ENCODE assay signal across 10 mouse cellular contexts in genomic region chr3:75395121-75395895, GRCm38 (mm10).
DNase-seq lines count a peak whose midpoint lies in the region; ATAC-seq and TF ChIP-seq lines count a peak whose summit lies in the region.
"Had no signal": no experiment of that assay in that cellular context is flagged by ENCODE, and none has a peak within 500 bp of the region (broad histone marks: within the 10 kb centered on the region; RNA-seq: fewer than 3 reads in every experiment).

No protein-coding gene starts in this region.

- in situ Hi-C loops in Patski (cut with MboI; ENCODE audit: low pct_unique_long_range_greater_than_20kb), result no loop called here

- no peaks in the 10 kb centered on the region for H3K9me3 ChIP-seq in heart, embryonic 13.5 days
- no peaks in the 10 kb centered on the region for H3K9me3 ChIP-seq in forebrain, embryonic 16.5 days (ENCODE audit: control insufficient read depth, low read length)
- H3K9me3 ChIP-seq: liver, embryonic 15.5 days had no signal

- CTCF ChIA-PET in Patski (lab: Charles Lee), result interaction anchor here (0.7 to 1.8 kb wide), 4 partner anchors 9 to 85 kb away, joined by 3 to 4 read pairs (median 3); no protein-coding TSS in a partner anchor

- no peak for TF ChIP-seq CTCF in Patski (IDR thresholded peaks at IDR 0.05)

- POLR2A ChIA-PET in Patski (lab: Charles Lee), result interaction anchor here (0.6 kb wide), 2 partner anchors 250 to 559 kb away, joined by 3 to 4 read pairs; no protein-coding TSS in a partner anchor

- no peaks in the 10 kb centered on the region for H3K36me3 ChIP-seq in heart, embryonic 13.5 days
- H3K36me3 ChIP-seq in forebrain, embryonic 16.5 days (ENCODE audit: control insufficient read depth, insufficient read depth), result no peaks in the 10 kb centered on the region
- H3K36me3 ChIP-seq: liver, embryonic 15.5 days had no signal

- H3K27me3 ChIP-seq in heart, embryonic 13.5 days (replicated peaks), result no peaks in the 10 kb centered on the region
- H3K27me3 ChIP-seq in Patski, result no peaks in the 10 kb centered on the region
- no peaks in the 10 kb centered on the region for H3K27me3 ChIP-seq in forebrain, embryonic 16.5 days (replicated peaks; ENCODE audit: control insufficient read depth, insufficient read depth, low read length)
- H3K27me3 ChIP-seq: liver, embryonic 15.5 days had no signal

- H3K4me2 ChIP-seq in heart, embryonic 13.5 days, result peak overlapping the region; percentile 47
- peak overlapping the region; percentile 30 for H3K4me2 ChIP-seq in forebrain, embryonic 16.5 days (ENCODE audit: low read length)
- H3K4me2 ChIP-seq: liver, embryonic 15.5 days had no signal

- peaks cover 19% of the 10 kb centered on the region for H3K4me1 ChIP-seq in heart, embryonic 13.5 days
- peaks cover 12% of the 10 kb centered on the region for H3K4me1 ChIP-seq in forebrain, embryonic 16.5 days (replicated peaks; ENCODE audit: control insufficient read depth, insufficient read depth, low read length)
- H3K4me1 ChIP-seq: liver, embryonic 15.5 days had no signal

- peak overlapping the region; percentile 21; the same call in 1 of the 2 replicates for H3K9ac ChIP-seq in heart, embryonic 13.5 days
- H3K9ac ChIP-seq in forebrain, embryonic 16.5 days (replicated peaks; ENCODE audit: low read depth, low read length), result no peak overlapping the region; the same call in 1 of the 2 replicates
- H3K9ac ChIP-seq: liver, embryonic 15.5 days had no signal

- WGBS in heart, embryonic 13.5 days, result 54% methylated on average over 7 of the region's 7 CpGs
- WGBS in forebrain, embryonic 16.5 days, result 27% methylated on average over 7 of the region's 7 CpGs

- DNase-seq in heart, adult 11 months, result no peak
- peak; percentile 31 for DNase-seq in Patski (ENCODE audit: low read depth, low spot score)
- peak; percentile 7 to 31 for DNase-seq in left cerebral cortex, postnatal 14 days (ENCODE audit: low spot score in 2 of 2)
- no peak for DNase-seq in urinary bladder, adult 18-20 months (ENCODE audit: low spot score in 2 of 2)
- DNase-seq in adrenal gland, postnatal 10 days, result no peak
- DNase-seq: spleen, adult 18-20 months had no signal

- no peak for ATAC-seq in heart, embryonic 13.5 days (ENCODE audit: extremely low read depth, insufficient number of reproducible peaks, low FRiP score, low TSS enrichment)
- peak; percentile 88 for ATAC-seq in Patski
- ATAC-seq in forebrain, embryonic 16.5 days, result peak; percentile 94
- ATAC-seq in inflammation-experienced regulatory T-cells, adult 6 months, result no peak

- H3K4me3 ChIP-seq in heart, embryonic 13.5 days, result no peak overlapping the region
- H3K4me3 ChIP-seq in forebrain, embryonic 16.5 days (replicated peaks; ENCODE audit: low read length), result no peak overlapping the region
- H3K4me3 ChIP-seq: liver, embryonic 15.5 days had no signal

- H3K27ac ChIP-seq in heart, embryonic 13.5 days (replicated peaks), result peak overlapping the region; percentile 59; the same call in 1 of the 2 replicates
- H3K27ac ChIP-seq in forebrain, embryonic 16.5 days (ENCODE audit: low read length), result peak overlapping the region; percentile 65
- H3K27ac ChIP-seq: liver, embryonic 15.5 days had no signal

- intact Hi-C loops in left cerebral cortex, postnatal 14 days (cut with DNase I), result no loop called here

Comparison
In these comparisons a context has a peak if more than half of its experiments do, and no peak if none do; other contexts are left out.
1. ATAC-seq: peak in Patski (single experiment) and forebrain, embryonic 16.5 days (single experiment); none in heart, embryonic 13.5 days (single experiment) and inflammation-experienced regulatory T-cells, adult 6 months (single experiment).
2. DNase-seq: peak in Patski (single experiment) and left cerebral cortex, postnatal 14 days (2 of 2); none in heart, adult 11 months (single experiment), urinary bladder, adult 18-20 months (0 of 2) and adrenal gland, postnatal 10 days (single experiment).